Mouse (Mus musculus): ENCODE results near the gene Ano3.
A peak's percentile ranks its signal among the peaks of the same experiment; 100 is the strongest.
"Not testable (repeated sequence)": the region's sequence is repeated elsewhere in the genome, so short reads cannot be mapped to it uniquely, and the experiment has no call there.

Ano3 gene

DNA sequence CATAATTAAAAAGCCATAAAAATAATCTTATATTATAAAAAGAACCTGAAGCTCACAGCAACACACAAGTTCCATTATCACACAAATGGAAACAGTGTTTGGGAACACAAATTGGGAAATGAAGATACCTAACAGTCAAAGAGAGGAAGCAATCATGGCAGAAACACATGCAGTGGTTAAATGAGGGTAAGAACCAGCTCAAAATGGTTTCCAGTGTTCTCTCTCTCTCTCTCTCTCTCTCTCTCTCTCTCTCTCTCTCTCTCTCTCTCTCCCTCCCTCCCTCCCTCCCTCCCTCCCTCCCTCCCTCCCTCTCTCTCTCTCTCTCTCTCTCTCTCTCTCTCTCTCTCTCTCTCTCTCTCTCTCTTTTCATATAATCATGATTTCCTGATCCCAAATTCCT lies at the start of gene Ano3:
TSS of gene Ano3 (minus strand) at position 101 of the 400 bp plus-strand sequence.
- not testable (repeated sequence) for DNase-seq

DNA sequence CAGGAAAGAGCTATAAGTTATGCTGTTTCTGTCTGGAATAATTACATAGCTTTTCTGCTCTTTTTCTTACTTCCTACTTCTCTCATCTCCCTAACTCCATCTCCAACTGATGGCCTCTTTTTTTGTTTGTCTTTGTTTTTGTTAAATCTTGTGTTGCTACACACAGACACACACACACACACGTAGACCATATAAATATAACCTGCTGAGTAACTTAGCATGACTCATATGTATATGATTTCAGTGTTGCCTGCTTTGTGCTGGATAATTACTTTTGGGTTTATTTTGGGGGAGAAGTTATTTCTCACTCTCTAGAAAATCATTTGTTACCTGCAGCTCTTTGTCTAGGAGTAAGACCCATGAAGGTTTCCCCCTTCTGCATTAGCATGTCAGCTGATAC lies 39.3 kb upstream of the Ano3 start:
- DNase-seq, result no peak

DNA sequence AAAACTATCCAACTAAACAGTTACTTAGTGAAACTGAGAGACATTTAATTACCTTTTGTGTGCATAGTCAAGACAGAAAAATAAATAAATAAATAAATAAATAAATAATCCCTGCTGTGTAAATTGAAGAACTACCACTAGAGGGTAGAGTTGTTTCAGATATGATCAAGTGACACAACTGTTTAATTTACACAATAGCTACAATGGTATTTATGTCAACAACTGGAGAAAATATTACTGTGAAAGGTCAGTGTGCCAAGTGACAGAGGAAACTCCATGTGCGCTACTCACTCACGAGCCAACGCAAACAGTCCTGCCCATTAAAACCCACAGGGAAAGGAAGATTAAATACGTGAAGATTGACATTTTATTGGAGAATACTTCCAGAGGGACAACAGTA lies 38.8 kb upstream of the Ano3 start:
- DNase-seq, result no peak

GRCm38 (mm10) chr2:110985853-110986271 lies 35.1 kb upstream of the Ano3 start:
- DNase-seq, result no peak

- peak; percentile 24 for DNase-seq
These were observed 31.0 kb upstream of the Ano3 start for GRCm38 (mm10) chr2:110981733-110982132.

DNA sequence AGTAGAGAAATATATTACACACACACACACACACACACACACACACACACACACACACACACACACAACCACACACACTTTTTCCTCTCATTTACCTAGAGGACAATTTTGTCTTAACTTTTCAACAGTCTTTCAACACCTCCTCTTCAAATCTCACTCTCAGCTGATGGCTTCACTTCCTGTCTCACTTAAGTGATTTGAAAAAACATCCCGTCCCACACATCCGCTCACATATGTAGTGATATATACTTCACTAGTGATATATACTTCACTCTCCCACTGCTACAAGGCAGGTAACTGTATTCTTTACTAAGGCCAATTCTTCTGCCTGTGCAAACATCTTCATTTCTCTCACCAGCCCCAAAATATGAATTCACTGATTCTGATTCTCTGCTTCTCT lies 28.9 kb upstream of the Ano3 start:
- no peak for DNase-seq

DNA sequence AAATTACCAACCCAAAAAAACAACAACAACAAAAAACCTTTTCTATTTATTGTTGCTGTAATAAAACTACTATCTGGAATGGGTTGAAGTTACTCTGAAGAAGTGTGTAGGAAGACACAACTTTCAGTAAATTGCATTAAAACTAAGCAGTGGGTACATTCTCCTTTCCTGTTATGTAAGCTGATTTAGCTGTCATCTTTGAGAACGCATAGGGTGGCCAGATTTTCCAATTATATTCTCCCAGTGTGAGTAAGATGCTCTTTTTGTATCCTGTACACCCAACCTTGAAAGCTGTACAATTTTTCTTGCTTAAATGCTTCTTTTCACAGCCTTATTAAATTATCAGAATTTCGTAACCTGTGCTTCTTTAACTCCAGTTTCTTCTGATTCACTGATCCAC lies 26.1 kb upstream of the Ano3 start:
- no peak for DNase-seq

DNA sequence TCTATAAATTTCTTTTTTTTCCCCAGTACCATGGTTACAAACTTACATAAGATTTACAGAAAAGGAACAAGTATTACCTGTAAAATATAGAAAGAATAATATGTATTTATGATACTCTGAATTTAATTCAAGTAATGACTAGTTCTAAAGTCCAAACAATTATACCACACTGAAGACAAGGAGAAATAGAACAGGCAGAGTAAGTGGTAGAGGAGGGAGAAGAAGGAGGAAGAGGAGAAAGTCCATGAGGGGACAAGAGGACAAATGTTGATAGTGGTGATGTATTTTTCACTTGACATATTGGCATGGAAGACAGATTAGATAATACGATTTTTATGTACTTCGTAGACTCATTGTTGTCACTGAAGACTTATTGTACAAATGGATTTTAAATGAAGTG lies 19.4 kb upstream of the Ano3 start:
- DNase-seq, result no peak

GRCm38 (mm10) chr2:110965398-110965797 lies 14.7 kb upstream of the Ano3 start:
- no peak for DNase-seq

GRCm38 (mm10) chr2:110950432-110950803 lies 305 bp downstream of the Ano3 start:
- no peak for DNase-seq

DNA sequence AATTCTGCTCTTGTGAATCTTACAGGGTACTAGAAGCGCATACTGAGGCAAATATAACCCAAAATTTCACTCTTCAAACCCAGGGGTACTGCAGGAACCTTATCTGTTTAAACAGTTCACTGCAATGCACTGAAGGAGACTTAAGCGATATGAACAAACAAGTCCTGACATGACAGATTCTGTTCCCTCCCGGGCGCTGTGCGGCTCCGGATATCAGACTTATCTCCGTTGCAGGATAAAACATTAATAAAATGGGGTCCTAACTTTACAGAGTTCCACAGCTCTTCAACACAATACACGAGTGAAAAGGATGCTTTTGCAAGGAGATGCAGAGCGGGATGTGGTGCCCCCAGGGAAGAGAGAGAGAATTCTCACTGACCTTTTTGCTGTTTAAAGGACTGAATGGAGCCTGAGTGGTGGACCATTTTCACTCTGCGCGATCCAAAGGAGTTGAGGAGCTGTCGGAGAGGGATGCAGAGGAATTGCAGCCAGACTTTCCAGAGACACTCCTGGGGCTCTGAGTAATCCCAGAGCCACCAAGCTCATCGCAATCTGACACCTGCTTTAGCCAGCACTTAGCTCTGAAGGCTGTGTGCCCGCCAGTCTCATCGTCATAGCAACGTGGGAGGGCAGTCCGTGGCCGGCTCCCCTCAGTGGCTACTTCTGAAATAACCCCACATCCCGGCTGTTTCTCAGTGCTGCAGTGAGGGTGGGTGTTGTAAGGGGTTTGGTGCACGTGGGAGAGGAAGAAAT lies 868 bp downstream of the Ano3 start:
- no peak for DNase-seq

- DNase-seq, result no peak
These were observed 5.6 kb downstream of the Ano3 start for GRCm38 (mm10) chr2:110945171-110945570.

DNA sequence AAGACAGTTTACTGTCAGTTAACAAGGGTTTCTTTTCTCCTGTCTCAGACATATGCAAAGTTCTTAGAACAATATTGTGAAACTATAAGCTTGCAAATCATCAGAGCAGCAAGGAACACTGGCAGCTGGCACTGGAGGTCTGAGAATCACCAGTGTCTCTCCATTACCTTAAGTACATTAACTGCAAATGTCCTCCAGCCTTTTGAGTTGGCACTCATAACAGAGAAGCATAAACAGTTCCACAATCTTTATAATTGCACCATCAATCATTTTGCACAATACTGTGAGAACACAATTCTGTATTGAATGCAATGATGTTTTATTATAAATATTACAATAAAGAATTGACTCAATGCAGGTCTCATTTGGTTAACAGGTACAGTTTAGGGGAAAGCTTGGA lies 15.0 kb downstream of the Ano3 start:
- no peak for DNase-seq

- DNase-seq, result no peak
These were observed 21.6 kb downstream of the Ano3 start for GRCm38 (mm10) chr2:110929126-110929525.

DNA sequence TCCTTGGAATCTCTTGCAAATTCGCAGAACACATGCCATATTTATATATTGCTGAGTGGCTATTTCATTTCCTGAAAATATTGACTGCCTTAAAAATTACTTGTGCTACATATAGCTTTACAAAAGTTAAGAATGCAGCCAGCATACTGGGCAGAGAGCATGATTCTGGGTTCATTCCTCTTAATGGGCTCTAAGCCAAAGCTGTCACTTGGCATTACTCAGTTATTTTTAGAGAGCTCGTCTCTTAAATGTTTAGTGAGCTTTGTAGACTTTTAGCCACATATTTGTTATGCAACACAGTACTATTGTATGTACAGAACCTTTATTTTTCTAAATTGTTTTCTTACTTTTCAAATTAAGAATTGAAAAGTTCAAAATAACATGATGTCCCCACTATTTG lies 41.2 kb downstream of the Ano3 start:
- no peak for DNase-seq

- no peak for DNase-seq
These were observed 44.2 kb downstream of the Ano3 start for GRCm38 (mm10) chr2:110906473-110906872.

DNA sequence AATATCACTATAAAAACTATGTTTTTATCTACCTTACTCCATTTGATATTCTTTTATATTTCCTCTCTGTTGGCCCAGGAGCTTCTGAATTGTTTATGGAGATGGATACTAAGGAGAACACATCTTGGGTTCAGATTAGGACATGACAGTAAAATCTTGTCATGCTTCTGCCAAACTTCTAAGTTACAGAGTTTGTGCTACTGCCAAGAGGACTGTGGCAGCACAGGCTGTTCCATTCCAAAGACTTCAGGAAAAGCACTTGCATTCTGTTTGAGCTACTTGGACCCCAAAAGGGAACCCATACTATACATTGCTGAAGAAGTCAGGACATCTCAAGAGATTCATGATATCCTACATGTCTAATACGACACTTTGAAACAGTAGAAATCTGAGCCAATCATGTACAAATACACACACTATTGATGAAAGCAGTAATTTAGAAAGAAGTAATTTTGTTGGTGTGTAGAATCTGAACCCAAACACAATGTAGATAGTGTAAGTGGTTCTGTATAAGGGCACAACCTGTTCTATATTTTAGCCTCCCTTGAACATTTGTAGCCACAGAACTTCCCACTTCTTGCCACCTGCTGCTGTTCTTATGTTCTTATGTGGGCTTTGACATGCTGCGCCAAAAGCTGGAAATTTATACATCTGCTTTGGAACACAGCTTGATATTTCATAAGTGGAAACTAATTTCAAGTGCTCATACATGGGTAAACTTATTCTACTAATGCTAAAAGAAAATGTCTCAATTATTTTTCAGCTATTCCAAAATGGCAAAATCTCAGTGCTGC lies 54.0 kb downstream of the Ano3 start:
- DNase-seq, result no peak

DNA sequence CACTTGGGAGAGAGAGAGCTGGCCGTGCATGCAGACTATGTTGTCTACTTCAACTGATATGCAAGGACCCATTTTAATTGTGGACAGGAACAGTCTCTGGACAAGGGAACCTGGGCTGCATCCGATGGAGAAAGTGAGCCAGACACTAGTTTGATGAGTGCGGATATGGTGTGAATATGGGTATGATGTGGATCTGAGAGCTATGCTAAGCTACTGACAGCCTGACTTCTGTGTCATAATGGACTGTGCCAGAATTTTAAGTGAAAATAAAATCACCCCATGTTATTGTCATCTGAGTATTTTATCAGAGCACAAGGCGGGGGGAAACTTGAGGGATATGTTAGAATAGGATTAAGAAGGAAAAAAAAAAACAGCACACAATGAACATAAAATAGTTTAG lies 79.1 kb downstream of the Ano3 start:
- no peak for DNase-seq

GRCm38 (mm10) chr2:110865584-110865983 lies 85.1 kb downstream of the Ano3 start:
- DNase-seq, result no peak

- DNase-seq, result no peak
These were observed 87.3 kb downstream of the Ano3 start for GRCm38 (mm10) chr2:110863376-110863775.

- no peak for DNase-seq
These were observed 111.0 kb downstream of the Ano3 start for GRCm38 (mm10) chr2:110839559-110840243.

DNA sequence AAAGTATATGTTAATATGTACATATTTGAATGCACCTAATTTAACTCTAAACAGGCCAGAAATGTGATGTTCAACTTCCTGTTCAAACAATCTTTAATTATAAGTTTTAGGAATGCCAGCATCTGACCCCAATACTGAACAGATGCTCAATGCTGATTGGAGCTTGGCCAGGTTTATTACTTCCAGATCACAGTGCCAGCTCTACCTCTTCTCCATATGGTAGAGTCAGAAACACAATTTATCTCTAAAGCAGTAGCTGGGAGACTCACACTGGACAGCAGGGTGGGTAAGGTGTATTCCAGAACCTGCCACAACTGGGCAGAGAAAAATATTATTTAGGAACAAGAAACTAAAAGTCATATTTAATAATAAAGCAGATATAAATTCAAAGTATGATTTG lies 134.5 kb downstream of the Ano3 start:
- DNase-seq, result no peak

DNA sequence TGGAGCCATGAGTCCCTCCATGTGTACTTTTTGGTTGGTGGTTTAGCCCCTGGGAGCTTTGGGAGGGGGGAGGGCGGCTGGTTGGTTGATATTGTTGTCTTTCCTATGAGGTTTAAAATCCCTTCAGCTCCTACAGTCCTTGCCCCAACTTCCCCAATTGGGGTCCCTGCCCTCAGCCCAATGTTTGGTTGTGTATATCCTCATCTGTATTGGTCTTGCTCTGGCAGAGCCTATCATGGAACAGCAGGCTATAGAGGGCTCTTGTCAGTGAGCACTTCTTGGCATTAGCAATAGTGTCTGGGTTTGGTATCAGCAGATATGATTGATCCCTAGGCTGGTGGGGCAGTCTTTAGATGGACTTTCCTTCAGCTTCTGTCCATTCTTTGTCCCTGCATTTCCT lies 135.8 kb downstream of the Ano3 start:
- no peak for DNase-seq
